Mouse (Mus musculus): Measurements from ENCODE around the gene Rarres1. TPM values are rescaled to one million over a fixed set of nuclear protein-coding genes. Genes with fewer than 3 reads are reported as not detected.

Gene Rarres1
- total RNA-seq (2023) = not detected

DNA sequence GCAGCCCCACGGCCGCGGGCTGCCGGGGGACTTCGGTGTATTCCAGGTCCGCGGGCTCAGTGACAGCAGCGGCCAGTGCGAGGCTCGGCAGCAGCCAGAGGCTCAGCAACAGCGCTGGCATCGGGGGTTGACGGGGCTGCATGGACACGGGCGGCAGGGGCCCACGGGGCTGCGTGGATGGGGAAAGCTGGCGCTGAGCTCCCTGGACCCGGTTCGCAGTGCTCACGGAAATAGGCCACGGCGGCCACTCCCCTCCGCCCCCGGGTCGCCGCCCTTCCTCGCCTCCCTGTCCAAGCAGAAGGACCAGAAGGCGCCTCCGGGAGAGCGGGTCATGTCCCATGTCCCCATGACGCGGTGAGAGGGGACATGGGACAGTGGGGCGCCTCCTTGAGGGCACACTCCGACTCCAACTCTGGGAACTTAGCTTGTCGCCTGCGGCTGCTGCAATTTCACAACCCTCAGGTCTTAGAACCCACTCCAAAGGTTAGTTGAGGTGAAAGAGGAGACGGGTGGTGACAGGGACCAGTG lies at the start of gene Rarres1:
TSS of gene Rarres1 (minus strand) at position 250 of the 528 bp plus-strand sequence.

DNA sequence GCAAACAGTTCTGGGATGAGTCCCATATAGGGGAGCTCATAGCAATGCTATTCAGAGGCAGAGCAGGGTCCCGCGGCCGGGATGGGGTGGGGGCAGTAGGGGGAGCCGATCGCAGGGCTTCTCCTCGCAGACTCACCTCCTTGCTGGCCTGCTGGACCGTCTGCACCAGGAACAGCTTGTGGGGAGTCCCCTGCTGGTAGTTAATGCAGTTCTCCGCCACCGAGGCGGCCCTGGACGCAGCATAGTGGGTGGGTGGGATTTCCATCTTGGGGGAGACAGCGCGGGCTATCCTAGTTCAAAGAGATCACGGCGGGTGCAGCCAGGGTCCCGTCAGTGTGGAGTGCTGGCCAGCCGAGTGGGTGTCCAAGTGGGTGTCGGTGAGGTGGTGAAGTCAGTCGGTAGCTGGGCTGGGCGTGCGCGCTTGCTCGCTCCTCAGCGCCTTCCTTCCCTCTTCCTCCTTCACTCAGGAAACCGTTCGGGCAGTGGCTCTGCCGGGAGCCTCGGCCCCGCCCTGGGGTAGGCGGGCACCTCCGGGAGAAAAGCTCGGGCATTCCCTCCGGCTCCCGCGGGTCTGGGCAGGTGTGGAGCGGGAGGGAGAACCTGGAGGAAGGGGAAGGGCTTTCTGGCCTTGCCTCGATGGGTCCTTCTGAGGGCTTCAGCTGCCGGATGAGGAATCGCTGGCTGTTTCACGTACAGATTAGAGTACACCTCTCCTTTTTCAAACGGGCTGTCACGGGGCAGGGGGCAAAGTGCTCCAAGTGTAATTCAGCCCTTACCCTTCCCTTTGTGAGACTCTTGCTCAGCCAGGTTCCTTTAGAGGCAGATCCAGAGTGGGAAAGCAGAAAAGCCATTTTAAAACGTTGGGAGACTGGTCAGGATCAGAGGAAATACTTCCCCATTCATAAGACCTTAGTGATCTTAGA lies 51.6 kb downstream of the Rarres1 start, which contains the start of gene Lxn:
TSS of gene Lxn (minus strand) at position 477 of the 923 bp plus-strand sequence.

DNA sequence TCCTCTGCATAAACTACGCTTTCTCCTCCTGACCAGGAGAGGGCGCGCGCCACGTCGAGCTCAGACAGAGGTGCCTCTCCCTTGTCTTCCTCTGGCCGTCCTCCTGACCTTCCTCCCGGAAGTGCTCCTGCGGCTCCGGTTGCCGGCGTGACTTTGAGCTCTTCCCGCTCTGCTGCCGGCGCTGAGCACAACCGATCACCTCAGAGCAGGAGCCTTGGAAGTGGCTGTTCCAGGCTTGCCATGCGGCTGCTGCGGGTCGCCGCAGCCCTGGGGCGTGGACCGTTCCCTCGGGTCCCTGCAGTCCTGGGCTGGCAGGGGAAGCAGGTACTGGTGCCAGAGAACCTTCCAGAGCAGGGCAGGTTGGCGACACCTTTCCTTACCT lies 85.3 kb downstream of the Rarres1 start, which contains the start of gene Gfm1:
TSS of gene Gfm1 (plus strand) at position 98 of the 382 bp plus-strand sequence.

Other genes starting within 250 kb of the Rarres1 start
- gene Mlf1, start 141.4 kb downstream of the Rarres1 start, total RNA-seq (2023) = 1 to 10 TPM; 1.2 to 2.2 TPM
- not detected for gene Gm17402, start 140.4 kb downstream of the Rarres1 start, total RNA-seq (2023)
- gene Gfm1, start 85.4 kb downstream of the Rarres1 start, total RNA-seq (2023) = 10 to 100 TPM; 27.1 to 29.5 TPM
- gene Lxn, start 51.6 kb downstream of the Rarres1 start, total RNA-seq (2023) = 10 to 100 TPM; 11.3 to 13.3 TPM
- gene Mfsd1, start 67.2 kb upstream of the Rarres1 start, total RNA-seq (2023) = 100 to 1,000 TPM; 110 to 122 TPM